Mouse (Mus musculus) spleen, adult 18-20 months (tissue): ENCODE measurements at regions not wholly inside any gene's neighbourhood (a gene's known extent, or its start where the extent isn't known, plus 50 kb on each side); places are given as distances from the start of the nearest gene placed in this dataset.

ENCODE experiments used
- DNase-seq, 2 experiments: peaks; one replicate each; pipeline ENCODE4 v3.0.0; 2022; ENCODE audit warnings: mixed read lengths in 2 of 2

- no peak for DNase-seq
These were observed 88.5 kb downstream of the Irx1 start for GRCm38 (mm10) chr13:71874986-71875385.

DNA sequence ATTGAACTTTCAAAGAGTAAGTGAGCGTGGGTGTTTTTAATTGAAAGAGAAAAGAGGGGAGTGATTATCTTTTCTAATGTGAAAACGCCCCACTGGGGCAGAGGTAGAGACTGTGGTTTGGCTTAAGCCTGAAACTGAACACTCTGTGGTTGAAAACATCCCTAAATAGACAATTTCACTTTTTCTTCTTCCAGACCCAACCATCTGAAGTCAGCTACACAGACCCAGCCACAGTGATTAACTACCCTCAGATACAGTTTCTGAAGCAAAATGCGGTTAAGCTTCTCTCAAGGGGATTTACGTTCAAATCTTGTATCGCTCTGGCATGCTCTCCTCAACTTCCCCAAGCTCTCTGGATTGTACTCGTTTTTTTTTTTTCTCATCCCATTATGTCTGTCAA, 94.8 kb downstream of the Irx1 start:
- DNase-seq = no peak

DNA sequence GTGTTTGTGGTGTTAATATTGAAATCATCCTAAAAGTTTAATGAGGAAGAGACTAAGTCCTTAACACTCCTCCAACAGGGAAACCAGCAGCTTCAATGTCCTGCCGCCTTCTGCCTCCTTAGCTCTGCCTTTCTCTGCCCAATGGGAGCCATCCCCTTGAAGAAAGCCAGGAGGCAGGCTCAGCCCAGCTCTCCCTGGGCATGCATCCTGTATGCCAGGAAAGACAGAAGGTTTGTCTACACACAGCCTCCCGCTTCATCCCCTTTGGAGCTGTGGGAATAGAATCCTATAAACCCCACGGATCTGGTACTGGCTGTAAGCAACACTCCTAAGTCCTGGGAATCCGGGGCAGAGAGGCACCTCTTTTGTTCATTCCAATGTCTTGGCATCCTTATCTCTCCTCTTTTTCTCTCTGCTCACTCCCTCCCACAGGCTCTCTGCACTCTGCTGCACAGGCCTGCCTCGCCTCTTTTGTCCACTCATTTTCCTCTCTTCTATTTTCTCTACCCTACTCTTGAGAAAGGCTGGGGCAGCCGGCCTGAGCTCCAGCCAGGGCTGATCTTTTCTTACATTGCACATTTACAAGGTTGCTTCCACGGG, 110.0 kb downstream of the Irx1 start:
- DNase-seq = no peak

- DNase-seq = no peak
These were observed 159.2 kb downstream of the Irx1 start for GRCm38 (mm10) chr13:71804032-71804958.

DNA sequence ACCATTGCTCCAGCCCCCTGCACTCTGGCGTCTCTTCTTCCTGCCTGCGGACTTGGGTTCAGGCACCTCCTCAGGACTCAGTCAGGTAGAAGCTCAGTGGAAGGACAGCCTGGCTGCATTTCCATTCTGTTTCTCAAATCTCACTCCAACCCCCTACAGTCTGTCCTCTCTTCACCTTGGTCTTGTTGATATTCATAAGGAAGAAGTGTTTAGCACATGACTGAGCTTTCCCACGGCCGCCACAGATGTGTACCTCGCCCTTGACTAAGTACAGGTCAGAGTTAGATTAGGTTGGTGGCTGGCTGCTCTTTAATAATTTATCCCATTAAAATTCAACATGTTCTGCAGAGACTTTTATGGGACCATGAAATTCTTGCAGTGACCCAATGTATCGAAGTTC, 165.2 kb downstream of the Irx1 start:
- DNase-seq = no peak

DNA sequence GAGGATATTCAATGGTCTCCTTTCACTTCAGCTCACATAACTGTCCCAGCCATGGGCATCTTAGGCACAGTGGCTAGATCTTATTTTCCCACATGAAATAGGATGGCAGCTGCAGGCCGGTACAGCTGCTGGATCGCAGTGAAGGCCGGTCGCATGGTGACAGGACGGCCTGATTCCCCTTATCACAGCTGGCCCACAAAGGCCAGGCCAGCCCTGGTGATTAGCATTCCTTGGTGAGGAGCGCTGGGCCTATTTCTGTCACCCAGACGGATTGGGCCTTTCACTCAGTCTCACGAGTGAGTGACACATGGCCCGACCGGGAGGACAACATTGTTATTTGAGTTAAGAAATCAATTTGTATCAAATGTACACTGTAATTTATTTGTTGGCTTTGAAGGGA, 178.8 kb downstream of the Irx1 start:
- no peak for DNase-seq

DNA sequence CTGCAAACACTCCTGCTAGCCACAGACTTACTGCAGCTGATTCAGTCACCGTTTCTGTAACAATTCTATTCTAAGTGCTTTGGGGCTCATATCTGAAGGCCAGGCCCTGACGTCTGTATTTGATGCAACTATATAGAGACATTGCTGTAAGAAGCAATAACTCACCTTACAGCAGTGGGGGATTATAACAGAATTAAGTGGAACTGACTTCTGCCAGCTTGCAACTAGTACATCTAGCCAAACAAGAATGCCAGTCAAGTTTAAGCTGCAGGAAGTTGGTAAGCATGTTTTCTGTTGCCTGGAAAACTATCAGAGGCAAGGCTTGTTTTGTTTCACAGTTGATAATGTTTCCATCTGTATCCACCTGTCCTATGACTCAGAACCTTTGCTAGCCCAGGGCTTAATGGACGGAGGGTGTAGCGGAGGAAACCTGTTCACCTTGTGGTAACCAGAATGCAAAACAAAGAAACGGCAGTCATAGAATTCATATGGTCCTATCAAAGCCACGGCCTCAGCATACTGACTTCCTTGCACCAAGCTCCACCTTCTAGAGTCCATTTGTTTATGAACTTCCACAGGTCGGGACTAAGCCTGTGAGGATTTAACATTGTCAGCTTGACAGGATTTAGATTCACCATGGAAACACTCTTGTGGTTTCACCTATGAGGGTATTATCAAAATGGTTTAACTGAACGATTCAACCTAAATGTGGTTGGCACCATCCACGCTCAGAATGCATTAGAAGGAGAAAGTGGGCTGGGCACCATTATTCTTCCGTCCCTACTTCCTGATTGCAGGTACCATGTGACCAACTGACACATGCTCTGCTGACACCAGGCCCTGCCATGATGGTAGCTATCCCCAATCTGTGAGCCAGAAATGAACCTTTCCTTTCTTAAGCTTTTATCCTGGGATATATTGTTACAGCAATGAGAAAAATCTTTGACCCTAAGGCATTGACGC, 216.2 kb downstream of the Irx1 start:
- no peak for DNase-seq

DNA sequence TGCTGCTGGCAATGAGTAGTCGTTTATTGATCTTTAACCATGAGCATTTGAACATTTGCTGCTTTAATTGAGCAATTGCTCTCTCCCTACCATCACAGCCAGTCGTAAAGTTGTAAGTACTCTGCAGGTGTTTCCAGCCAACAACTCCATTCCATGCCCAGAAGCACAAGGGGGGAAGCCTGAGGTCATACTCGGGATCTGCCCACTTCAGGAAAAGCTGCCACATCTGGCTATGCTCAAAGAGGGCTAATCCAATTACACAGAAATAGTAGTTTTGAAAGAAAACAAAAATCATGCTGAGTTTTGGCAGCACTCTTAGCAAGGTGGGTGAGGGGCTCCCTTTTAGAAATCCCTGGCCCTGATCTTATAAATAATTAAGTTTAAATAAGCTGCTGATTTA, 217.0 kb downstream of the Irx1 start:
- DNase-seq = no peak

- DNase-seq = no peak
These were observed 226.6 kb downstream of the Irx1 start for GRCm38 (mm10) chr13:71736821-71737345.

GRCm38 (mm10) chr13:71734261-71734660, 229.3 kb downstream of the Irx1 start:
- no peak for DNase-seq

DNA sequence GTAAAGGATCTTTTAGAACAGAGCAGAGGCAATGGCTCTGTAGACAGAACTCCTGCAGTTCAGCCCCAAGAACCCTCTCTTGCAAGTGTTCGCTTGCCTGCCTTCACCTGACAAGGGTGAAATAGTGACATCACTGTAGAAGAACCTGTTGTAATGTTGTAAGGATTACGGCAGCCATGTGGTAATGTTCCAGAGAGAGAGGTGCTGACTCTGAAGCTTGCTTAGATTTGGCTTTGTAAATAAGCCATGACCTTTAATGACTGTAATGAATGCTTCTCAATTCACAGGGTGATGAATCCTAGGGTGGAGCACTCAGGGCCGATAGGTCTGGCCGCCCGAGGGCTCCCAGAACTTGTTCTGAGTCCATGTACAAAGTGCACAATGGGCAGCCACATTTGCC, 230.2 kb downstream of the Irx1 start:
- no peak for DNase-seq

DNA sequence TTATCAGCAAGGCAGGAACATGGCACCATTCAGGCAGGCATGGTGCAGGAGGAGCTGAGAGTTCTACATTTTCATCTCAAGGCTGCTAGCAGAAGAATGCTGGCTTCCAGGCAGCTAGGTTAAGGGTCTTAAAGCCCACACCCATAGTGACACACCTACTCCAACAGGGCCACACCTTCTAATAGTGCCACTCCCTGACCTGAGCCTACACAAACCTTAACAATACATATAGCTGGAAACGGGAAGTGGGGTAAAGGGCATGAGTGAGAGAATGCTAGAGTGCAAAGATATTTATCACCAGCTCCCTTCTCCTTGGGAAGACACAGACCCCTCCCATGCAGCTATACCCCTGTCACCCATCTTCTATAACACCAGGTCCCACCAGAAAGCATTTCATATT, 230.6 kb downstream of the Irx1 start:
- no peak for DNase-seq

- no peak for DNase-seq
These were observed 273.3 kb downstream of the Irx1 start for GRCm38 (mm10) chr13:71690069-71690817.

DNA sequence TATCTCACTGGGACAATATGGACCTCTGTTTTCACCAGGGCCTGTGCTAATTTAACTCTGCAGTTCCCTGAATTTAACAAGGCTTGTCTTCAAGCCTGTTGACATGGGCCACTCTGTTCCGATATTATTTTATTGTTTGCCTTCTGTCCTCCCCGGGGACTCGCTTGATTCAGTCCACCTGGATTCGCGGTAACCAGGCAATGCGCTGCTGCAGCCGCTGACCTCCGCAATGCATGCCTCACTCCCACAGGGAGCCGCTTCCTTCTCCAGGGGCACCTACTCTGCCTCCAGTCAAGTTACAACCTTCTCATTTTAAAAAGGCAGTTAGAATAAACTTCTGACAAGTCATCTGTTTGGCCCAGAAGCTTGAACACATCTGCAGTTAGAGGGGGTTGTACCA, 274.3 kb downstream of the Irx1 start:
- DNase-seq = no peak

- DNase-seq = no peak
These were observed 287.4 kb downstream of the Irx1 start for GRCm38 (mm10) chr13:71676081-71676624.

- no peak for DNase-seq
These were observed 293.4 kb downstream of the Irx1 start for GRCm38 (mm10) chr13:71669956-71670739.

- DNase-seq = no peak
These were observed 295.3 kb downstream of the Irx1 start for GRCm38 (mm10) chr13:71668256-71668655.

DNA sequence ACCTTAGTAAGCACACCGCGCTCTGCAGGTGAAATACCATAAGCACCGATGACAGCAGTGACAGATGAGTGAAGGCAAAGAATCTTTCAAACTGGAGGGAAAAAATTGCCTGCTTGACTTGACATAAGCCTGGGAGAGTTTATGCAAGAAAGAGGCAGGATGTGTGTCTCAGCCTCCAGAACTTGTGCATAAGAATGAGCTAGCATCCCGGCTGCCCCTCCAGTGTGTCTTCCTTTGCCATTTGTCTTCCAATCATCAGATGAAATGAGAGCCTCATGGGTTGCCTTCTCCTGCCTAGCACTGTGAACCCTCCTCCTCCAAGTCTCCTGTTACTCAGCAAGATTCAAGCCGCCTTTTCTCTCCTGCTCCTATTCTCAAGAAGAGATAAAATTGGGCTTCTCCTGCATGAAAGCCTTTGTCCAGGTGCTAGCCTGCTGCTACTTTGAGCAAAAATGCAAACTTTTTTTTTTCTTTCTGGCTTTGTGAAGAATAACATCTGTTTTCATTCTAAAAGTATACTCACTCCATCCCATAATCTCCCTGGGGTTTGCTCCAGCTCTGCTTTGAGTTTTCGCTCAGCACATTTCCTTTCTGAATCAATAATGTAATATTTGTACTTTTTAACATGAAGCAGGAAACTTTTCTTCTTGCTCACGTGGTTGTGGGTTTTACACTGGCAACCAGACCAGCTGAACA, 298.2 kb downstream of the Irx1 start:
- DNase-seq = no peak

DNA sequence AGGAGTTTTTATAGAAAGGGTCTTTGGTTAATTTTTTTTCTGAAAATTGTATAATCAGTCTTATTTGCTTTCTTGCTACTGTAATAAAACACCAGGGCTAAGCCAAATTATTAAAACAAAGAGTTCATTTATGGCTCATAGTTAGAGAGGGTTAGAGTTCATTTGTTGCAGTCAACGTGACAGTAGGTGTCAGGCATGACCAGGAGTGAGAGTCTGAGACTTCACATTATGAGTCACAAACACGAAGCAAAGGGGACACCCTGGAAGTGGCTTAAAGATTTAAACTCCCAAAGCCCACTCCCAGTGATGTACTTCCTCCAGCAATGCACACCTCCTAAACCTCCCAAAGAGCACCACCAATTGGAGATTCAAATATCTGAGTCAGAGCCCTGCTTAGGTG, 305.6 kb downstream of the Irx1 start:
- DNase-seq = no peak

DNA sequence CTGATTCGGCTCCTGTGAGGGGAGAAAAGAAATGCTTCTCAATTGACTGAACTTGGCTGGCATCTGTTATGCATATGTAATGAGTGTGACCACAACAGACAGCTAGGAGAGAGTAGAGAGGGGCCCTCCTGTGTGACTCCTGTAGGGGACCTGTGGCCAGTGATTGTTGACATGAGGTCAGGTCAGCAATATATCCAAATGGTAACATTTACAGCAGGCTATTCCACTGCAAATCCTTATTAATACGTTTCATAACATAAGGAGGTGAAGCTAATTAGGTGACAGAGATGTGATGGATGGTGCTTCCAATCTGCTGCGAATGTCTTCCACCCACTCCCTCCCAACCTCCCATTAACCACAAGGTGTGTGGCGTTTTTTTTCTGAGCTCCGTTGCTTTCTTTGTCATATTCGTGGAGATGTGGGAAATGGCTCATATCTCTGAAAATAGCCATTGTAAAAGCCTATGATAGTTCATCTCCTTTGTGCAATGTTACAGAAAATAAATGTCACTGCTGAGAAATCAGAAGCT, 309.5 kb downstream of the Irx1 start:
- DNase-seq = no peak
